Mouse (Mus musculus) neural tube, embryonic 13.5 days (tissue): ENCODE data around the gene Gm12169. TPM values are rescaled to one million over a fixed set of nuclear protein-coding genes. Genes with fewer than 3 reads are reported as not detected.

Experiments
- ATAC-seq: fragments of 200-750 bp; cut with Nextera tagmentation; 2 replicates; pipeline ENCODE4 v1.8.0; 2017; ENCODE audit warnings: low read depth, mild to moderate bottlenecking, moderate TSS enrichment, moderate library complexity
- H3K27ac ChIP-seq: fragments of 300-500 bp; sonication (generic); replicated peaks from 2 replicates; pipeline ENCODE4 v1.5.1; 2015; ENCODE audit warnings: moderate library complexity, mild to moderate bottlenecking, inconsistent platforms
- H3K27me3 ChIP-seq: fragments of 300-500 bp; sonication (generic); 2 replicates; pipeline ENCODE4 v1.6.1; 2015; ENCODE audit warnings: mild to moderate bottlenecking, inconsistent platforms
- H3K36me3 ChIP-seq: fragments of 300-500 bp; sonication (generic); 2 replicates; pipeline ENCODE4 v1.6.1; 2015; ENCODE audit warnings: mild to moderate bottlenecking, inconsistent platforms
- H3K4me1 ChIP-seq: fragments of 300-500 bp; sonication (generic); replicated peaks from 2 replicates; pipeline ENCODE4 v1.6.1; 2015; ENCODE audit warnings: inconsistent platforms
- H3K4me2 ChIP-seq: fragments of 300-500 bp; sonication (generic); 2 replicates; pipeline ENCODE4 v1.6.1; 2015; ENCODE audit warnings: inconsistent platforms, mild to moderate bottlenecking, moderate library complexity
- H3K4me3 ChIP-seq: fragments of 300-500 bp; sonication (generic); 2 replicates; pipeline ENCODE4 v1.5.1; 2015; ENCODE audit warnings: mild to moderate bottlenecking, inconsistent platforms
- H3K9ac ChIP-seq: fragments of 300-500 bp; sonication (generic); 2 replicates; pipeline ENCODE4 v1.6.1; 2015; ENCODE audit warnings: moderate library complexity, mild to moderate bottlenecking, inconsistent platforms
- H3K9me3 ChIP-seq: fragments of 300-500 bp; sonication (generic); 2 replicates; pipeline ENCODE4 v1.6.1; 2016; ENCODE audit warnings: inconsistent platforms
- WGBS: fragments of 180-500 bp; shearing (Covaris S2); methylation state at CpG from one replicate; pipeline ENCODE4 v1.1.7; 2015; 5-methylcytosine and 5-hydroxymethylcytosine counted together
- polyA plus RNA-seq: library from polyadenylated mRNA; unstranded; fragments of >200 nt; fragmentation: Nextera tagmentation; extraction: Ambion mirVana; gene quantifications from 2 replicates; pipeline ENCODE4 v1.2.1, GENCODE M21; 2015

Gm12169 gene
- polyA plus RNA-seq, 1 experiment from 2014 or later: not detected

GRCm38 (mm10) chr11:46549721-46550120 lies 25.7 kb downstream of the Gm12169 start:
- WGBS: 78% methylated on average over 4 of the region's 4 CpGs

GRCm38 (mm10) chr11:46552741-46553140 lies 28.7 kb downstream of the Gm12169 start:
- Histone ChIP-seq H3K27ac (no peak overlapping the region), H3K27me3 (no peaks in the 10 kb centered on the region), H3K36me3 (no peaks in the 10 kb centered on the region), H3K4me3 (no peak overlapping the region), H3K4me2 (no peak overlapping the region), H3K9ac (no peak overlapping the region), H3K9me3 (no peaks in the 10 kb centered on the region), H3K4me1 (no peaks in the 10 kb centered on the region)
- no peak for ATAC-seq
- 100% methylated on average over 3 of the region's 3 CpGs for WGBS

More at GRCm38 (mm10) chr11:46549721-46550120, 25.7 kb downstream of the Gm12169 start:
- Histone ChIP-seq H3K4me2 (no peak overlapping the region), H3K9me3 (no peaks in the 10 kb centered on the region), H3K27me3 (no peaks in the 10 kb centered on the region), H3K27ac (no peak overlapping the region), H3K4me3 (no peak overlapping the region), H3K9ac (no peak overlapping the region), H3K4me1 (no peaks in the 10 kb centered on the region), H3K36me3 (no peaks in the 10 kb centered on the region)
- no peak for ATAC-seq

GRCm38 (mm10) chr11:46561096-46561495 lies 37.1 kb downstream of the Gm12169 start:
- Histone ChIP-seq H3K9ac (no peak overlapping the region), H3K27ac (no peak overlapping the region), H3K9me3 (no peaks in the 10 kb centered on the region), H3K36me3 (no peaks in the 10 kb centered on the region), H3K27me3 (no peaks in the 10 kb centered on the region), H3K4me2 (no peak overlapping the region), H3K4me3 (no peak overlapping the region), H3K4me1 (no peaks in the 10 kb centered on the region)
- ATAC-seq: no peak
- WGBS: 82% methylated on average over 4 of the region's 4 CpGs

- 81% methylated on average over 1 of the region's 1 CpGs for WGBS
- no peak for ATAC-seq
- Histone ChIP-seq H3K9ac (no peak overlapping the region), H3K4me3 (no peak overlapping the region), H3K27me3 (no peaks in the 10 kb centered on the region), H3K36me3 (no peaks in the 10 kb centered on the region), H3K27ac (no peak overlapping the region), H3K9me3 (no peaks in the 10 kb centered on the region), H3K4me1 (no peaks in the 10 kb centered on the region), H3K4me2 (no peak overlapping the region)
Measured at GRCm38 (mm10) chr11:46564671-46565070, 40.7 kb downstream of the Gm12169 start.

GRCm38 (mm10) chr11:46565967-46566366 lies 42.0 kb downstream of the Gm12169 start:
- Histone ChIP-seq H3K27me3 (no peaks in the 10 kb centered on the region), H3K4me2 (no peak overlapping the region), H3K4me3 (no peak overlapping the region), H3K9ac (no peak overlapping the region), H3K9me3 (no peaks in the 10 kb centered on the region), H3K4me1 (no peaks in the 10 kb centered on the region), H3K27ac (no peak overlapping the region), H3K36me3 (no peaks in the 10 kb centered on the region)
- no peak for ATAC-seq
- WGBS: 94% methylated on average over 2 of the region's 2 CpGs

- H3K27me3 ChIP-seq: no peaks in the 10 kb centered on the region
- ATAC-seq: no peak
- no peaks in the 10 kb centered on the region for H3K4me1 ChIP-seq
- no peaks in the 10 kb centered on the region for H3K36me3 ChIP-seq
- H3K4me2 ChIP-seq: no peak overlapping the region
- no peaks in the 10 kb centered on the region for H3K9me3 ChIP-seq
- WGBS: 93% methylated on average over 1 of the region's 1 CpGs
- no peak overlapping the region for H3K4me3 ChIP-seq
- H3K9ac ChIP-seq: no peak overlapping the region
- H3K27ac ChIP-seq: no peak overlapping the region
Measured at GRCm38 (mm10) chr11:46569107-46569506, 45.1 kb downstream of the Gm12169 start.

- Histone ChIP-seq H3K4me2 (no peak within 1 kb of the TSS), H3K4me3 (no peak within 1 kb of the TSS), H3K4me1 (no peaks in the 10 kb centered on the region), H3K27me3 (no peaks in the 10 kb centered on the region), H3K36me3 (no peaks in the 10 kb centered on the region), H3K9ac (no peak within 1 kb of the TSS), H3K9me3 (no peaks in the 10 kb centered on the region), H3K27ac (no peak within 1 kb of the TSS)
- no peak for ATAC-seq
- WGBS: 81% methylated on average over 1 of the region's 1 CpGs
Measured at GRCm38 (mm10) chr11:46571327-46571726, 47.3 kb downstream of the Gm12169 start, which contains the start of gene BC053393. Gene BC053393, plus strand, starts transcription at chr11:46571536.

- no peak for ATAC-seq
- no peak overlapping the region for H3K27ac ChIP-seq
- no peak overlapping the region for H3K4me3 ChIP-seq
- no peaks in the 10 kb centered on the region for H3K4me1 ChIP-seq
- no peak overlapping the region for H3K9ac ChIP-seq
- H3K4me2 ChIP-seq: no peak overlapping the region
- no peaks in the 10 kb centered on the region for H3K36me3 ChIP-seq
- WGBS: 68% methylated on average over 5 of the region's 5 CpGs
- no peaks in the 10 kb centered on the region for H3K27me3 ChIP-seq
- no peaks in the 10 kb centered on the region for H3K9me3 ChIP-seq
Measured at GRCm38 (mm10) chr11:46578771-46579281, 54.8 kb downstream of the Gm12169 start.

- WGBS: 85% methylated on average over 3 of the region's 3 CpGs
- Histone ChIP-seq H3K4me2 (no peak overlapping the region), H3K9ac (no peak overlapping the region), H3K4me1 (no peaks in the 10 kb centered on the region), H3K4me3 (no peak overlapping the region), H3K27ac (no peak overlapping the region), H3K36me3 (no peaks in the 10 kb centered on the region), H3K9me3 (no peaks in the 10 kb centered on the region), H3K27me3 (no peaks in the 10 kb centered on the region)
- no peak for ATAC-seq
Measured at GRCm38 (mm10) chr11:46580428-46580827, 56.4 kb downstream of the Gm12169 start.

- Histone ChIP-seq H3K27ac (no peak overlapping the region), H3K36me3 (no peaks in the 10 kb centered on the region), H3K4me1 (no peaks in the 10 kb centered on the region), H3K9me3 (no peaks in the 10 kb centered on the region), H3K27me3 (no peaks in the 10 kb centered on the region), H3K4me2 (no peak overlapping the region), H3K9ac (no peak overlapping the region), H3K4me3 (no peak overlapping the region)
- no peak for ATAC-seq
- WGBS: 81% methylated on average over 5 of the region's 5 CpGs
Measured at GRCm38 (mm10) chr11:46582741-46583140, 58.7 kb downstream of the Gm12169 start.

Other genes starting within 250 kb of the Gm12169 start
- gene Cyfip2, start 211.4 kb upstream of the Gm12169 start, polyA plus RNA-seq: 84.9 and 89.1 TPM in 2 replicates
- not detected in 2 replicates for gene Itk, start 134.7 kb upstream of the Gm12169 start, polyA plus RNA-seq
- gene Fam71b, start 127.7 kb upstream of the Gm12169 start, polyA plus RNA-seq: not detected in 2 replicates
- 75.3 and 79.3 TPM in 2 replicates for gene Med7, start 87.3 kb upstream of the Gm12169 start, polyA plus RNA-seq
- 0.25 and 0.29 TPM in 2 replicates for gene Havcr2, start 69.3 kb upstream of the Gm12169 start, polyA plus RNA-seq
- gene BC053393, start 47.3 kb downstream of the Gm12169 start, polyA plus RNA-seq: not detected in 2 replicates
- gene Dppa1, start 105.0 kb downstream of the Gm12169 start, polyA plus RNA-seq: not detected in 2 replicates
- gene Timd2, start 182.8 kb downstream of the Gm12169 start, polyA plus RNA-seq: 0.06 TPM in 1 of 2 replicates, not detected in the other
- not detected in 2 replicates for gene Havcr1, start 210.9 kb downstream of the Gm12169 start, polyA plus RNA-seq